In genomic region chr10:26226241-26226640, GRCm38 (mm10) we compare ENCODE assay signal across 19 mouse cellular contexts. TPM values are rescaled to one million over a fixed set of nuclear protein-coding genes. Genes with fewer than 3 reads are reported as not detected.
"Had no signal": no experiment of that assay in that cellular context is flagged by ENCODE, and none has a peak within 500 bp of the region (broad histone marks: within the 10 kb centered on the region; RNA-seq: fewer than 3 reads in every experiment).

No protein-coding gene starts in this region.

- H3K4me1 ChIP-seq: neural tube, embryonic 15.5 days; stomach, embryonic 15.5 days had no signal

- H3K36me3 ChIP-seq: neural tube, embryonic 15.5 days; stomach, embryonic 15.5 days had no signal

- H3K9me3 ChIP-seq: neural tube, embryonic 15.5 days; stomach, embryonic 15.5 days had no signal

- H3K27me3 ChIP-seq: neural tube, embryonic 15.5 days; stomach, embryonic 15.5 days had no signal

- DNase-seq: retina, postnatal 1 day; right cerebral cortex, adult 18-20 months; right cerebral cortex, postnatal 14 days; right cerebral cortex, postnatal 25 days; right cerebral cortex, postnatal 4 days; spleen, adult 18-20 months; thymus, adult 18-20 months; thymus, adult 2 months; thymus, postnatal 14 days; thymus, postnatal 25 days; thymus, postnatal 36 days; thymus, postnatal 4 days had no signal

- H3K4me3 ChIP-seq: neural tube, embryonic 15.5 days; stomach, embryonic 15.5 days had no signal

- H3K4me2 ChIP-seq: neural tube, embryonic 15.5 days; stomach, embryonic 15.5 days had no signal

- H3K9ac ChIP-seq: neural tube, embryonic 15.5 days; stomach, embryonic 15.5 days had no signal

- H3K27ac ChIP-seq: neural tube, embryonic 15.5 days; stomach, embryonic 15.5 days; stomach, postnatal 0 days had no signal

RNA-seq across cellular contexts. Expression of gene Samd3, which starts 3.3 kb away (rescaled TPM):
- polyA plus RNA-seq: neural tube, embryonic 14.5 days; neural tube, embryonic 15.5 days; small intestine, adult 2 months; stomach, embryonic 14.5 days; stomach, embryonic 15.5 days; stomach, postnatal 0 days; testis, adult 2 months had no signal
